ENCODE assay signal across 8 mouse cellular contexts in the genomic region with DNA sequence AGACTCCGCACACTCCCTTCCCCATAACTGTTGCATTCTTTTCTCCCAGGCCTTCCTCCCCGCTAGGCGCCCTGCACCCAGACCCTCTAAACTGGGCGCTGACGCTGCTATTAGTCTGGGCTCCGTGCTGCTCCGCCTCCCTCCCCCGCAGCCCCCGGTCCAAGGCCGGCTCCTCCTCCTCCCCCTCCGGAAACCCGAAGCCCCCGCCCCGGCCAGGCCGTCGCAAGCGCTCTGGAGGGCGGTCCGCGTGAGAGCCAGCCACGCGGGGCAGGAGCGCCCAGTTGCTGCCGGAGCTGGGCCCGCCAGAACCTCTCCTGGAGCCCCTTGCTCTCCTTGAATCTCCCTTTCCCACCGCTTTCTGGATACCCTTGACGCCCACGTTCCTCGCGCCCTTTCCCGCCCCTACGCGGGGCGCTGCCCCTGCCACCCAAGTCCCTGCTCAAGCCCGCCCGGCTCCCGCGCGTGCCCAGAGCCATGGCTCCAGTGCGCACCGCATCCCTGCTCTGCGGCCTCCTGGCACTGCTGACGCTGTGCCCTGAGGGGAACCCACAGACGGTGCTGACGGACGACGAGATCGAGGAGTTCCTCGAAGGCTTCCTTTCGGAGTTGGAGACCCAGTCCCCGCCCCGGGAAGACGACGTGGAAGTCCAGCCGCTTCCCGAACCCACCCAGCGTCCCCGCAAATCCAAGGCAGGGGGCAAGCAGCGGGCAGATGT. TPM values are rescaled to one million over a fixed set of nuclear protein-coding genes. Genes with fewer than 3 reads are reported as not detected.
DNase-seq lines count a peak whose midpoint lies in the region; ATAC-seq and TF ChIP-seq lines count a peak whose summit lies in the region.

A gene (plus strand): TSS at position 270 of the 716 bp plus-strand sequence.

- H3K4me1 ChIP-seq in megakaryocyte, embryonic 14.5 days: peaks cover 21% of the 10 kb centered on the region
- H3K4me1 ChIP-seq in embryonic fibroblast, embryonic 13.5 days (ENCODE audit: control insufficient read depth, insufficient read depth, low read length): peaks cover 21% of the 10 kb centered on the region
- peaks cover 4% of the 10 kb centered on the region; the same call in 1 of the 2 replicates for H3K4me1 ChIP-seq in heart, embryonic 16.5 days (ENCODE audit: control insufficient read depth, insufficient read depth, low read length)
- peaks cover 13% of the 10 kb centered on the region for H3K4me1 ChIP-seq in lung, embryonic 16.5 days (replicated peaks; ENCODE audit: control insufficient read depth, insufficient read depth, low read length)

- no peak for ATAC-seq in megakaryocyte, adult 5-6 weeks (ENCODE audit: poor library complexity, severe bottlenecking)
- ATAC-seq in heart, embryonic 16.5 days (replicated peaks; ENCODE audit: extremely low read depth, insufficient read depth, low FRiP score): peak; percentile 53
- ATAC-seq in lung, embryonic 16.5 days (ENCODE audit: low read depth): peak; percentile 87

- H3K36me3 ChIP-seq in megakaryocyte, embryonic 14.5 days (replicated peaks; ENCODE audit: low read length): no peaks in the 10 kb centered on the region
- H3K36me3 ChIP-seq in heart, embryonic 16.5 days (ENCODE audit: control insufficient read depth, insufficient read depth): 0 out of 2 replicates have a peak, but pooled peaks cover 4% of the 10 kb centered on the region
- no peaks in the 10 kb centered on the region for H3K36me3 ChIP-seq in lung, embryonic 16.5 days (ENCODE audit: control insufficient read depth, insufficient read depth, low read length)

- peak within 1 kb of the TSS; percentile 73 for H3K9ac ChIP-seq in heart, embryonic 16.5 days (ENCODE audit: low read length)
- H3K9ac ChIP-seq in lung, embryonic 16.5 days (ENCODE audit: low read length): peak within 1 kb of the TSS; percentile 71

- H3K4me3 ChIP-seq in megakaryocyte, embryonic 14.5 days (replicated peaks): peak within 1 kb of the TSS; percentile 88
- H3K4me3 ChIP-seq in embryonic fibroblast, embryonic 13.5 days (ENCODE audit: insufficient read depth, low read length): peak within 1 kb of the TSS; percentile 73
- H3K4me3 ChIP-seq in heart, embryonic 16.5 days (ENCODE audit: low read length): peak within 1 kb of the TSS; percentile 61
- peak within 1 kb of the TSS; percentile 58 for H3K4me3 ChIP-seq in lung, embryonic 16.5 days (ENCODE audit: low read length)

- TF ChIP-seq CTCF in embryonic fibroblast, embryonic 13.5 days (IDR thresholded peaks at IDR 0.05; ENCODE audit: borderline replicate concordance, insufficient read depth, low read length): no peak

- peak within 1 kb of the TSS; percentile 87 for H3K4me2 ChIP-seq in heart, embryonic 16.5 days (ENCODE audit: low read depth, low read length)
- H3K4me2 ChIP-seq in lung, embryonic 16.5 days (ENCODE audit: low read depth, low read length): peak within 1 kb of the TSS; percentile 77

- DNase-seq in kidney, postnatal 10 days: peak; percentile 88
- DNase-seq in skeletal muscle tissue, adult 2 months (ENCODE audit: low read depth, low spot score): peak; percentile 67
- DNase-seq in layer of hippocampus, postnatal 14 days (ENCODE audit: low spot score in 2 of 2): no peak

- H3K9me3 ChIP-seq in megakaryocyte, embryonic 14.5 days: peaks cover 22% of the 10 kb centered on the region
- H3K9me3 ChIP-seq in heart, embryonic 16.5 days (replicated peaks; ENCODE audit: control insufficient read depth, low read length): peaks cover 3% of the 10 kb centered on the region; the same call in 1 of the 2 replicates
- no peaks in the 10 kb centered on the region for H3K9me3 ChIP-seq in lung, embryonic 16.5 days (ENCODE audit: control insufficient read depth, low read length)

- WGBS in heart, embryonic 16.5 days: 1% methylated on average over 59 of the region's 59 CpGs
- whole genome bisulfite sequencing in lung, embryonic 16.5 days: 2% methylated on average over 54 of the region's 59 CpGs

- peak within 1 kb of the TSS; percentile 90 for H3K27ac ChIP-seq in embryonic fibroblast, embryonic 13.5 days (ENCODE audit: insufficient read depth, low read length)
- H3K27ac ChIP-seq in heart, embryonic 16.5 days (ENCODE audit: low read length): no peak within 1 kb of the TSS; the same call in 1 of the 2 replicates
- H3K27ac ChIP-seq in lung, embryonic 16.5 days (ENCODE audit: low read length): no peak within 1 kb of the TSS

- TF ChIP-seq POLR2A in embryonic fibroblast, embryonic 13.5 days (IDR thresholded peaks at IDR 0.05; ENCODE audit: low read depth, low read length): peak; percentile 79

- H3K27me3 ChIP-seq in megakaryocyte, embryonic 14.5 days (replicated peaks): peaks cover 87% of the 10 kb centered on the region
- H3K27me3 ChIP-seq in heart, embryonic 16.5 days (ENCODE audit: control insufficient read depth, insufficient read depth, low read length): peaks cover 3% of the 10 kb centered on the region; the same call in 1 of the 2 replicates
- no peaks in the 10 kb centered on the region; the same call in 1 of the 2 replicates for H3K27me3 ChIP-seq in lung, embryonic 16.5 days (ENCODE audit: control insufficient read depth, insufficient read depth, low read depth, low read length)

RNA-seq across cellular contexts. Expression of the gene that starts here (rescaled TPM):
- 0.15 TPM in 1 of 2 replicates, not detected in the other for polyA plus RNA-seq in megakaryocyte, embryonic 14.5 days (2012; ENCODE audit: insufficient read depth, low replicate concordance)
- not detected in 2 replicates for total RNA-seq in megakaryocyte, adult 5-6 weeks (2015)
- total RNA-seq in megakaryocyte, adult 5-6 weeks (2017): 0.11 and 0.12 TPM in 2 replicates
- 372 and 444 TPM in 2 replicates for polyA plus RNA-seq in embryonic fibroblast, embryonic 13.5 days (2011; ENCODE audit: insufficient read length, low read depth, missing spikeins)
- 35.7 and 36.5 TPM in 2 replicates for polyA plus RNA-seq in heart, embryonic 16.5 days (2015; fragmentation: Nextera tagmentation; extraction: Ambion mirVana)
- polyA plus RNA-seq in lung, embryonic 16.5 days (2015; fragmentation: Nextera tagmentation; extraction: Ambion mirVana): 35.1 and 37.4 TPM in 2 replicates
- 10 to 100 TPM in 1 of 2 experiments, 1 to 10 TPM in 1; 5.1 to 14.0 TPM for total RNA-seq in layer of hippocampus, postnatal 14 days (2021)

Comparison
In these comparisons a context has a peak if more than half of its experiments do, and no peak if none do; other contexts are left out.
1. RNA of the gene that starts here (total RNA-seq): 5.1 to 14.0 TPM in layer of hippocampus, postnatal 14 days; 0.11 to 0.12 TPM in megakaryocyte, adult 5-6 weeks; every median in the first group is over 4 times any median in the second.
2. RNA of the gene that starts here (polyA plus RNA-seq): 372 to 444 TPM in embryonic fibroblast, embryonic 13.5 days, 35.7 to 36.5 TPM in heart, embryonic 16.5 days and 35.1 to 37.4 TPM in lung, embryonic 16.5 days; 0.15 TPM in megakaryocyte, embryonic 14.5 days; every median in the first group is over 10 times any median in the second.
3. DNase-seq: peak in kidney, postnatal 10 days (single experiment) and skeletal muscle tissue, adult 2 months (single experiment); none in layer of hippocampus, postnatal 14 days (0 of 2).
4. Peak in every context shown above with its lines, with median percentiles within 50 percentile points of each other: H3K4me3 ChIP-seq.